Mouse (Mus musculus) ES-E14 (cell line): Measurements from ENCODE around the gene Cped1.

Source experiments
- MAFK ChIP-seq: IDR thresholded peaks from 2 replicates; pipeline ENCODE4 v1.6.1; 2014; ENCODE audit warnings: mild to moderate bottlenecking, low read depth, low read length, inconsistent platforms; ENCODE audit not compliant: insufficient read depth
- ZNF384 ChIP-seq: IDR thresholded peaks from 2 replicates; pipeline ENCODE4 v1.6.1; 2012; ENCODE audit warnings: low read depth, low read length, inconsistent platforms

- TF ChIP-seq ZNF384: no peak
- TF ChIP-seq MAFK: no peak
These were observed 555 bp upstream of the Cped1 start for GRCm38 (mm10) chr6:21984990-21985731.
